Mouse (Mus musculus) kidney, adult 8-10 months (tissue): ENCODE results near the gene Naf1.

Source experiments
- DNase-seq, 2 experiments: peaks; one replicate each; pipeline ENCODE4 v3.0.0; 2022

Gene Naf1

GRCm38 (mm10) chr8:66860023-66860422, at the start of gene Naf1:
Gene Naf1 (plus strand): TSS chr8:66860217.
- peak; percentile 95 to 96 for DNase-seq

GRCm38 (mm10) chr8:66860921-66861588, 1.0 kb downstream of the Naf1 start:
- DNase-seq = peak; percentile 7

GRCm38 (mm10) chr8:66861589-66862500, 1.8 kb downstream of the Naf1 start:
- DNase-seq = no peak

- DNase-seq = peak; percentile 26 to 31
Observed at GRCm38 (mm10) chr8:66863761-66864160, 3.7 kb downstream of the Naf1 start.

- DNase-seq = no peak
Observed at GRCm38 (mm10) chr8:66865120-66865519, 5.1 kb downstream of the Naf1 start.

- no peak for DNase-seq
Observed at GRCm38 (mm10) chr8:66867679-66868078, 7.7 kb downstream of the Naf1 start.

- DNase-seq = no peak
Observed at GRCm38 (mm10) chr8:66869211-66869932, 9.4 kb downstream of the Naf1 start.

GRCm38 (mm10) chr8:66883866-66884265, 23.8 kb downstream of the Naf1 start:
- no peak for DNase-seq

GRCm38 (mm10) chr8:66891879-66892278, 31.9 kb downstream of the Naf1 start:
- no peak for DNase-seq

GRCm38 (mm10) chr8:66905000-66905399, 45.0 kb downstream of the Naf1 start:
- no peak for DNase-seq

GRCm38 (mm10) chr8:66905557-66905956, 45.5 kb downstream of the Naf1 start:
- DNase-seq = no peak

- DNase-seq = no peak
Observed at GRCm38 (mm10) chr8:66906116-66906515, 46.1 kb downstream of the Naf1 start.

GRCm38 (mm10) chr8:66910684-66911083, 50.7 kb downstream of the Naf1 start:
- no peak for DNase-seq

GRCm38 (mm10) chr8:66913616-66914536, 53.9 kb downstream of the Naf1 start:
- DNase-seq = peak; percentile 2 to 52

- no peak for DNase-seq
Observed at GRCm38 (mm10) chr8:66916056-66916455, 56.0 kb downstream of the Naf1 start.

- DNase-seq = no peak
Observed at GRCm38 (mm10) chr8:66917695-66918467, 57.9 kb downstream of the Naf1 start.

- DNase-seq = no peak
Observed at GRCm38 (mm10) chr8:66918471-66918870, 58.5 kb downstream of the Naf1 start.

GRCm38 (mm10) chr8:66933746-66934145, 73.7 kb downstream of the Naf1 start:
- no peak for DNase-seq

GRCm38 (mm10) chr8:66936236-66936635, 76.2 kb downstream of the Naf1 start:
- DNase-seq = no peak
